Mouse (Mus musculus): ENCODE data around the gene 1600002K03Rik. TPM values are rescaled to one million over a fixed set of nuclear protein-coding genes. Genes with fewer than 3 reads are reported as not detected.

The 1600002K03Rik gene
- polyA plus RNA-seq, 2 experiments = 12.8 to 15.5 TPM

GRCm38 (mm10) chr10:80170601-80171021 lies 2.1 kb upstream of the 1600002K03Rik start:
- H3K27ac ChIP-seq (replicated peaks; ENCODE audit: low read depth, low read length) = no peak overlapping the region
- 95% methylated on average over 19 of the region's 19 CpGs for WGBS
- no peak for TF ChIP-seq POLR2A (IDR thresholded peaks at IDR 0.05; ENCODE audit: borderline replicate concordance, extremely low read depth, insufficient read depth, insufficient read length)
- no peak overlapping the region for H3K4me2 ChIP-seq (replicated peaks; ENCODE audit: low read depth, low read length, severe bottlenecking)
- DNase-seq (ENCODE audit: low spot score) (no peak), ATAC-seq (ENCODE audit: low FRiP score, low read depth) (no peak)
- H3K4me1 ChIP-seq (ENCODE audit: control insufficient read depth, insufficient read depth, low read length) = peaks cover 24% of the 10 kb centered on the region
- no peak overlapping the region for H3K9ac ChIP-seq (ENCODE audit: low read depth, low read length, severe bottlenecking)
- H3K36me3 ChIP-seq (ENCODE audit: control insufficient read depth, insufficient read depth, low read length) = peaks cover 28% of the 10 kb centered on the region
- no peaks in the 10 kb centered on the region for H3K27me3 ChIP-seq (ENCODE audit: control insufficient read depth, insufficient read depth, low read length)
- no peak overlapping the region for H3K4me3 ChIP-seq (replicated peaks; ENCODE audit: low read length)
- no peaks in the 10 kb centered on the region for H3K9me3 ChIP-seq (ENCODE audit: control insufficient read depth, low read length)

GRCm38 (mm10) chr10:80171252-80171651 lies 1.5 kb upstream of the 1600002K03Rik start:
- H3K27me3 ChIP-seq (ENCODE audit: control insufficient read depth, insufficient read depth, low read length) = no peaks in the 10 kb centered on the region
- no peaks in the 10 kb centered on the region for H3K9me3 ChIP-seq (ENCODE audit: control insufficient read depth, low read length)
- WGBS = 94% methylated on average over 15 of the region's 15 CpGs
- no peak for DNase-seq (ENCODE audit: low spot score)
- no peak overlapping the region for H3K9ac ChIP-seq (ENCODE audit: low read depth, low read length, severe bottlenecking)
- peaks cover 28% of the 10 kb centered on the region for H3K36me3 ChIP-seq (ENCODE audit: control insufficient read depth, insufficient read depth, low read length)
- no peak for ATAC-seq (ENCODE audit: low FRiP score, low read depth)
- no peak overlapping the region for H3K4me2 ChIP-seq (replicated peaks; ENCODE audit: low read depth, low read length, severe bottlenecking)
- no peak overlapping the region for H3K4me3 ChIP-seq (replicated peaks; ENCODE audit: low read length)
- H3K4me1 ChIP-seq (ENCODE audit: control insufficient read depth, insufficient read depth, low read length) = peaks cover 22% of the 10 kb centered on the region
- no peak for TF ChIP-seq POLR2A (IDR thresholded peaks at IDR 0.05; ENCODE audit: borderline replicate concordance, extremely low read depth, insufficient read depth, insufficient read length)
- H3K27ac ChIP-seq (replicated peaks; ENCODE audit: low read depth, low read length) = no peak overlapping the region

GRCm38 (mm10) chr10:80171760-80172526 lies 801 bp upstream of the 1600002K03Rik start:
- Histone ChIP-seq H3K4me1 (ENCODE audit: control insufficient read depth, insufficient read depth, low read length) (peaks cover 18% of the 10 kb centered on the region), H3K4me2 (replicated peaks; ENCODE audit: low read depth, low read length, severe bottlenecking) (peak overlapping the region; percentile 63; the same call in 1 of the 2 replicates), H3K4me3 (replicated peaks; ENCODE audit: low read length) (no peak overlapping the region), H3K27ac (replicated peaks; ENCODE audit: low read depth, low read length) (peak overlapping the region; percentile 55; the same call in 1 of the 2 replicates), H3K9ac (ENCODE audit: low read depth, low read length, severe bottlenecking) (no peak overlapping the region), H3K27me3 (ENCODE audit: control insufficient read depth, insufficient read depth, low read length) (no peaks in the 10 kb centered on the region), H3K36me3 (ENCODE audit: control insufficient read depth, insufficient read depth, low read length) (peaks cover 28% of the 10 kb centered on the region), H3K9me3 (ENCODE audit: control insufficient read depth, low read length) (no peaks in the 10 kb centered on the region)
- no peak for ATAC-seq (ENCODE audit: low FRiP score, low read depth)
- 81% methylated on average over 45 of the region's 45 CpGs for WGBS
- no peak for DNase-seq (ENCODE audit: low spot score)
- TF ChIP-seq POLR2A (IDR thresholded peaks at IDR 0.05; ENCODE audit: borderline replicate concordance, extremely low read depth, insufficient read depth, insufficient read length) = no peak

GRCm38 (mm10) chr10:80173358-80173757 lies 614 bp downstream of the 1600002K03Rik start:
- peaks cover 15% of the 10 kb centered on the region for H3K4me1 ChIP-seq (ENCODE audit: control insufficient read depth, insufficient read depth, low read length)
- H3K27ac ChIP-seq (replicated peaks; ENCODE audit: low read depth, low read length) = peak overlapping the region; percentile 46; the same call in 1 of the 2 replicates
- H3K9ac ChIP-seq (ENCODE audit: low read depth, low read length, severe bottlenecking) = peak overlapping the region; percentile 56

GRCm38 (mm10) chr10:80173955-80174640 lies 1.4 kb downstream of the 1600002K03Rik start:
- WGBS = 82% methylated on average over 10 of the region's 10 CpGs
- DNase-seq (ENCODE audit: low spot score) = no peak
- Histone ChIP-seq H3K4me2 (replicated peaks; ENCODE audit: low read depth, low read length, severe bottlenecking) (no peak overlapping the region), H3K9ac (ENCODE audit: low read depth, low read length, severe bottlenecking) (no peak overlapping the region), H3K9me3 (ENCODE audit: control insufficient read depth, low read length) (no peaks in the 10 kb centered on the region), H3K36me3 (ENCODE audit: control insufficient read depth, insufficient read depth, low read length) (peaks cover 28% of the 10 kb centered on the region), H3K4me3 (replicated peaks; ENCODE audit: low read length) (no peak overlapping the region), H3K4me1 (ENCODE audit: control insufficient read depth, insufficient read depth, low read length) (peaks cover 9% of the 10 kb centered on the region; the same call in 1 of the 2 replicates), H3K27me3 (ENCODE audit: control insufficient read depth, insufficient read depth, low read length) (no peaks in the 10 kb centered on the region), H3K27ac (replicated peaks; ENCODE audit: low read depth, low read length) (no peak overlapping the region)
- no peak for ATAC-seq (ENCODE audit: low FRiP score, low read depth)
- TF ChIP-seq POLR2A (IDR thresholded peaks at IDR 0.05; ENCODE audit: borderline replicate concordance, extremely low read depth, insufficient read depth, insufficient read length) = no peak

More at GRCm38 (mm10) chr10:80173358-80173757, 614 bp downstream of the 1600002K03Rik start:
- DNase-seq (ENCODE audit: low spot score) = no peak
- ATAC-seq (ENCODE audit: low FRiP score, low read depth) = no peak
- Histone ChIP-seq H3K9me3 (ENCODE audit: control insufficient read depth, low read length) (no peaks in the 10 kb centered on the region), H3K4me3 (replicated peaks; ENCODE audit: low read length) (peak overlapping the region; percentile 52), H3K36me3 (ENCODE audit: control insufficient read depth, insufficient read depth, low read length) (peaks cover 28% of the 10 kb centered on the region), H3K27me3 (ENCODE audit: control insufficient read depth, insufficient read depth, low read length) (no peaks in the 10 kb centered on the region), H3K4me2 (replicated peaks; ENCODE audit: low read depth, low read length, severe bottlenecking) (peak overlapping the region; percentile 63)
- no peak for TF ChIP-seq POLR2A (IDR thresholded peaks at IDR 0.05; ENCODE audit: borderline replicate concordance, extremely low read depth, insufficient read depth, insufficient read length)
- WGBS = 13% methylated on average over 11 of the region's 11 CpGs
